Mouse (Mus musculus) embryonic facial prominence, embryonic 14.5 days (tissue): ENCODE measurements around the gene Elavl3. TPM values are rescaled to one million over a fixed set of nuclear protein-coding genes. Genes with fewer than 3 reads are reported as not detected.

Source experiments
- ATAC-seq: fragments of 200-750 bp; cut with Nextera tagmentation; 2 replicates; pipeline ENCODE4 v1.8.0; 2017; ENCODE audit warnings: low read depth, moderate number of reproducible peaks, moderate TSS enrichment
- DNase-seq: peaks from one replicate; pipeline ENCODE4 v3.0.0-alpha.2; 2015; ENCODE audit warnings: low spot score
- H3K27ac ChIP-seq: fragments of 300-500 bp; sonication (generic); replicated peaks from 2 replicates; pipeline ENCODE4 v1.5.1; 2014; ENCODE audit warnings: low read depth, mild to moderate bottlenecking, low read length, moderate library complexity
- H3K27me3 ChIP-seq: fragments of 300-500 bp; sonication (generic); replicated peaks from 2 replicates; pipeline ENCODE4 v1.6.1; 2014; ENCODE audit warnings: low read length; ENCODE audit not compliant: control insufficient read depth, insufficient read depth
- H3K36me3 ChIP-seq: fragments of 300-500 bp; sonication (generic); 2 replicates; pipeline ENCODE4 v1.6.1; 2014; ENCODE audit warnings: low read length, mixed read lengths; ENCODE audit not compliant: control insufficient read depth, insufficient read depth
- H3K4me1 ChIP-seq: fragments of 300-500 bp; sonication (generic); 2 replicates; pipeline ENCODE4 v1.6.1; 2014; ENCODE audit warnings: antibody characterized with exemption, low read length; ENCODE audit not compliant: control insufficient read depth, insufficient read depth
- H3K4me2 ChIP-seq: fragments of 300-500 bp; sonication (generic); 2 replicates; pipeline ENCODE4 v1.6.1; 2014; ENCODE audit warnings: low read depth, mild to moderate bottlenecking, low read length, moderate library complexity, mixed read lengths
- H3K4me3 ChIP-seq: fragments of 300-500 bp; sonication (generic); 2 replicates; pipeline ENCODE4 v1.5.1; 2014; ENCODE audit warnings: low read depth, mild to moderate bottlenecking, low read length
- H3K9ac ChIP-seq: fragments of 300-500 bp; sonication (generic); 2 replicates; pipeline ENCODE4 v1.6.1; 2014; ENCODE audit warnings: low read depth, mild to moderate bottlenecking, low read length, moderate library complexity, mixed read lengths
- H3K9me3 ChIP-seq: fragments of 300-500 bp; sonication (generic); 2 replicates; pipeline ENCODE4 v1.6.1; 2016; ENCODE audit warnings: low read length; ENCODE audit not compliant: control insufficient read depth
- WGBS: fragments of 180-500 bp; shearing (Covaris S2); extraction: QIAGEN DNeasy Blood & Tissue Kit; methylation state at CpG from one replicate; pipeline ENCODE4 v1.1.7; 2014; 5-methylcytosine and 5-hydroxymethylcytosine counted together
- polyA plus RNA-seq: library from polyadenylated mRNA; unstranded; fragments of >200 nt; fragmentation: Nextera tagmentation; extraction: Ambion mirVana; gene quantifications from 2 replicates; pipeline ENCODE4 v1.2.1, GENCODE M21; 2014

The Elavl3 gene
- polyA plus RNA-seq, 1 experiment from 2014 or later, result 4.6 TPM

DNA sequence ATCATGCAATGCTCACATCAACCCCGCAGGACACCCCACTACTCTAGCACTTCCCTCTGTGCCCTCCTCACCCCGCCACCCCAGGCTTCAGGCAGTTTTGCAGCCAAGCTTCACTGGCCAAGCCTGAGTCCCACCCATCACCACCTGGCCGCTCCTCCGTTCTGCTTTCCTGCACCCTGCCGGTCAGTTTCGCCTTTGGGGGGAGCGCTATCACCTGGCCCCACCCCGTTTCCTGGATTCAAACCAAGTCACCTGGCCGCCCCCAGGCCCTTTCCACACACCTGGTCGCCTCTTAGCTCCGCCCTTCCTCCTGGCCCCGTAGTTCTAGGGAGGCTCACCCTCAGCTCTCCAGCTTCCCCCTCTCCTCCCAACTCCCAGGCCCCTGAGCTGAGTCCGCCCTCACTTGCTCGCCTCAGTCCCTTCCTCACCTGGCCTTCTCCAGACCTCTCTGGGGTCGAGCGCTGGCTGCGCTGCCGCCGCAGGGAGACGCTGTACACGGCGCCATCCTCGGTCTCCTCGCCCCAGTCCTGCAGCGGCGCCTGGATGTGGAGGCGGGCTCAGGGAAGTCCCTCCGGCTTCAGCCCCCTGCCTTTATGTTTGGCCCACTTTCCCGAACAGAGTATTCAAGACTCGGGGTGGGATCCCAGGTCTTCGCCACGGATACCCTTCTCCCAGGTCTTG lies 63.3 kb downstream of the Elavl3 start:
- Histone ChIP-seq H3K4me1 (0 out of 2 replicates have a peak, but pooled peaks cover 14% of the 10 kb centered on the region), H3K9ac (peak overlapping the region; percentile 52), H3K36me3 (no peaks in the 10 kb centered on the region), H3K27me3 (peaks cover 78% of the 10 kb centered on the region), H3K27ac (no peak overlapping the region), H3K4me3 (peak overlapping the region; percentile 39), H3K9me3 (no peaks in the 10 kb centered on the region), H3K4me2 (peak overlapping the region; percentile 56)
- ATAC-seq (peak; percentile 56), DNase-seq (no peak)
- WGBS, result under 1% methylated on average over 31 of the region's 32 CpGs

DNA sequence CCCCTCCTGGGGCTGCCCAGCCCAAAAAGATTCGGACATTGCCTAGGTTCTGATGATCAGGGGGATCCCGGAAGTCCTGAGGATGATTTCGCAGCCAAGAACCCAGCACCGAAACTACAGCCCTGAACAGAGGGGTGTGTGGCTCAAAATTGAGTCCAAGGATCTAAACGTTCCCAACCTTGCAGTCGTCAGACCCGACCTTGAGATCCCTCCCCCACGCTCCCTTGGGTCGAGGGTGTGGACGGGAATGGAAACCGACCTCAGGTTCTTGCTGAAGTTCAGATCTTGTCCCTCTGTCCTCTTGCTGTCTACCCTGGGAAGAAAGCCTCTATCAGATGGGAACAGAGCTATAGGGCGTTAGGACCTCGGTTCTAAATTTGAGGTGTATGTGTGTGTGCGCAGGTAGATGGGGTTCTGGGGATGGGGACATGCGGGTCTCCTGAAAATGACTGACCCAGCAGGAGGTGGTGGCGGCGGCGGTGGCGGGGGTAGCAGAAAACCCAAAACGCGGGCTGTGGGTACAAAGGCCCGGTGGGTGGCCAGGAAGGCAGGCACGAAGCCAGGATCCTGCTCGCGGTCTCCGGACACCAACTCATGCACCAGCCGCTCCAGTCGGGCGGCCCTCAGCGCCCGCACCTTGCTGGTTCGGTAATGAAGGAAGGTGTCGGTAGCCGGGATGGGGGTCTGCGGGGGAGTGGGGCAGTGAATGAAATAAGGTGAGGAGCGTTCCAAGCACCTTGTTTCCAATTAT lies 64.1 kb downstream of the Elavl3 start:
- Histone ChIP-seq H3K36me3 (no peaks in the 10 kb centered on the region), H3K4me1 (0 out of 2 replicates have a peak, but pooled peaks cover 14% of the 10 kb centered on the region), H3K4me3 (peak overlapping the region; percentile 39; the same call in 1 of the 2 replicates), H3K27ac (no peak overlapping the region), H3K9ac (no peak overlapping the region), H3K27me3 (peaks cover 75% of the 10 kb centered on the region), H3K9me3 (no peaks in the 10 kb centered on the region), H3K4me2 (peak overlapping the region; percentile 56)
- WGBS, result 8% methylated on average over 27 of the region's 36 CpGs
- DNase-seq, result no peak
- ATAC-seq, result no peak

DNA sequence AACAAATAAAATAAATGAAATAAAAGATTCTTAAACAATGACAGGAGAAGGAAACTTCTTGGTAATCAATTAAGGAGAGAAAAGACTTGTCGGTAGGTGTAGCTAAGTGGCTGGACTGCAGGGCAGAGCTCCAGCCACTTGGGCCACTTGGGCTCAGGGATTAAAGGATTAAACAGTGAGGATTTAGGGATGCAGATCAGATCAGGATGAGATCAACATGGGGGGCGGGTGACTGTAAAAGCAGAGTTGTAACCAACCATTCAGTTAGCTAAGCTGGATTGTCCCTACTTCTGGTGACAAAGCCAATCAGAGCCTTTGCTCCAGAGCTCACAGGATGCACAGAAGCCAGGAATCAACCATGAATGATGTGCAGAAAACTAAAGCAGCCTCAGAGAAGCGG lies 67.9 kb downstream of the Elavl3 start:
- no peak overlapping the region for H3K27ac ChIP-seq
- 0 out of 2 replicates have a peak, but pooled peaks cover 6% of the 10 kb centered on the region for H3K4me1 ChIP-seq
- no peak overlapping the region for H3K9ac ChIP-seq
- no peak overlapping the region for H3K4me3 ChIP-seq
- ATAC-seq, result no peak
- peaks cover 36% of the 10 kb centered on the region for H3K27me3 ChIP-seq
- no peaks in the 10 kb centered on the region for H3K9me3 ChIP-seq
- 13% methylated on average over 3 of the region's 3 CpGs for WGBS
- H3K4me2 ChIP-seq, result no peak overlapping the region
- no peak for DNase-seq
- no peaks in the 10 kb centered on the region for H3K36me3 ChIP-seq

- Histone ChIP-seq H3K9ac (no peak overlapping the region), H3K27me3 (no peaks in the 10 kb centered on the region), H3K36me3 (no peaks in the 10 kb centered on the region), H3K4me3 (no peak overlapping the region), H3K4me2 (no peak overlapping the region), H3K27ac (no peak overlapping the region), H3K4me1 (no peaks in the 10 kb centered on the region), H3K9me3 (no peaks in the 10 kb centered on the region)
- DNase-seq, result no peak
- WGBS, result 89% methylated on average over 4 of the region's 4 CpGs
- no peak for ATAC-seq
Measured at GRCm38 (mm10) chr9:21978398-21979128, 73.3 kb downstream of the Elavl3 start.

DNA sequence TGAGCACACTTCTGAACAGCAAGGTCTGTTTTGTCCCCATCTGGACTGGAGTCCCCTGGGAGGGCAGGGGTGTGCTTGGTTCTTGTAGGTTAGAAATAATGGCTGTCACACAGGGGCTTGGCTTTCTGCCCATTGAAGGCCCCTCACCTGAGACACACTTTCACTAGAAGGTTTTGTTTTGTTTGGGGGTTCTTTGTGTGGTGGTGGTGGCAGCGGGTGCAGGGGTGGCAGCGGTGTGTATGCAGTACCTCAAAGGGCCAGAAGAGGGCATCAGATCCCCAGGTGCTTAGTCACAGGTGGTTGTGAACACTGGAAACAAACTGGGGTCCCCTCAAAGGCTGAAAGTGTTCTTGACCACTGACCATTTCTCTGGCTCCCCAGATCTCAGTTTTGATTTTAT lies 73.9 kb downstream of the Elavl3 start:
- no peak overlapping the region for H3K4me2 ChIP-seq
- H3K4me3 ChIP-seq, result no peak overlapping the region
- 18% methylated on average over 2 of the region's 2 CpGs for WGBS
- H3K36me3 ChIP-seq, result no peaks in the 10 kb centered on the region
- H3K4me1 ChIP-seq, result no peaks in the 10 kb centered on the region
- H3K9me3 ChIP-seq, result no peaks in the 10 kb centered on the region
- ATAC-seq (no peak; the same call in 1 of the 2 replicates), DNase-seq (no peak)
- no peaks in the 10 kb centered on the region for H3K27me3 ChIP-seq
- H3K9ac ChIP-seq, result no peak overlapping the region
- H3K27ac ChIP-seq, result no peak overlapping the region

DNA sequence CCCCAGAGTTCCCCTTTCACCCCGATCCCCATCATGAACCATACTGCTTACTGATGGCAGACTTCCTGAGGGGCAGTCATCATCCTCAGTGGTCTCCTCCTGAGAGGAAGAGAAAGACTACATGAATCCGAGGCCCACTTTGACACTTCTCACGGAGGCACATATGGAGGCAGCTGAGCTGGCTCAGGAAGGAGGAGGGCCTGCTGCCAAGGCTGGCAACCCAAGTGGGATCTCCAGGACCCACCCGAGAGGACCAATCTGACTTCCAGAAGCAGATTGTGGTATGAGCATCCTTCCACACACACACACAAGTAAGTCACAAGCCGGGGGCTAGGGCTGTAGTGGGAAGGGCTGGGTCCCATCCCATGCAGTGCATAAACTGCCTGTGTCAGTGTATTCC lies 74.5 kb downstream of the Elavl3 start:
- no peaks in the 10 kb centered on the region for H3K36me3 ChIP-seq
- no peak for ATAC-seq
- no peak overlapping the region for H3K9ac ChIP-seq

GRCm38 (mm10) chr9:21976626-21977175 lies 75.1 kb downstream of the Elavl3 start:
- H3K4me1 ChIP-seq, result no peaks in the 10 kb centered on the region
- WGBS, result 72% methylated on average over 10 of the region's 10 CpGs
- H3K9ac ChIP-seq, result no peak overlapping the region
- H3K4me3 ChIP-seq, result no peak overlapping the region
- no peaks in the 10 kb centered on the region for H3K27me3 ChIP-seq
- DNase-seq (no peak), ATAC-seq (no peak)
- H3K27ac ChIP-seq, result no peak overlapping the region
- H3K4me2 ChIP-seq, result no peak overlapping the region
- no peaks in the 10 kb centered on the region for H3K9me3 ChIP-seq
- no peaks in the 10 kb centered on the region for H3K36me3 ChIP-seq

More for the DNA sequence above, 74.5 kb downstream of the Elavl3 start:
- no peak overlapping the region for H3K4me3 ChIP-seq
- H3K27me3 ChIP-seq, result no peaks in the 10 kb centered on the region
- WGBS, result 78% methylated on average over 5 of the region's 5 CpGs
- no peak overlapping the region for H3K27ac ChIP-seq
- H3K4me2 ChIP-seq, result no peak overlapping the region
- H3K4me1 ChIP-seq, result no peaks in the 10 kb centered on the region
- H3K9me3 ChIP-seq, result no peaks in the 10 kb centered on the region
- DNase-seq, result no peak

DNA sequence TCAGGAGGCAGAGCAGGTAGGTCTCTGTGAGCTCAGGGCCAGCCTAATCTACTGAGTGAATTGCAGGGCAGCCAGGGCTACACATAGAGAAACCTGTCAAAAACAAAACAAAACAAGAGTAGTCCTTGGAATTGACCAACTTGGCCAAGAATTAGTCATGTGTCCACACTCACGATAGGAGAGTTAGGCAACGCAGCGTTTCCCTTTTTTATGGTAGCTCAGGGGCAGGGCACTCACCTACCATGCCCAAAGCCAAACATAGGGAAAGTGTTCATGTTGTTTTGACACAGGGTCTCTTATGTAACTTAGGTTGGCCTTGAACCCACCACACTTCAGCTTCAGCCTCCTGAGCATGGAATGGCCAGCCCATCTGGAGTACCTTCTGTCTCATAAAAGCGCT lies 82.5 kb downstream of the Elavl3 start:
- DNase-seq (no peak), ATAC-seq (no peak)
- H3K27me3 ChIP-seq, result no peaks in the 10 kb centered on the region
- H3K36me3 ChIP-seq, result no peaks in the 10 kb centered on the region
- 89% methylated on average over 4 of the region's 4 CpGs for WGBS
- H3K9me3 ChIP-seq, result no peaks in the 10 kb centered on the region
- H3K9ac ChIP-seq, result no peak overlapping the region
- no peak overlapping the region for H3K4me3 ChIP-seq
- H3K4me1 ChIP-seq, result no peaks in the 10 kb centered on the region
- no peak overlapping the region for H3K27ac ChIP-seq
- no peak overlapping the region for H3K4me2 ChIP-seq
